Mouse (Mus musculus): ENCODE results near the gene Setd3. TPM values are rescaled to one million over a fixed set of nuclear protein-coding genes. Genes with fewer than 3 reads are reported as not detected.

Gene Setd3
- 60.9 and 70.4 TPM in 2 replicates for total RNA-seq (2014; rRNA removed)
- 17.6 and 19.3 TPM in 2 replicates for polyA plus RNA-seq (2012; rRNA removed)

DNA sequence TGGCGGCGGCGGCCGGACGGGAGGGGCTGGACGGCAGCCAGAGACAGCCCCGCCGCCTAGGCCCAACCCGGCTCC lies at the start of gene Setd3:
Gene Setd3 (minus strand): TSS at position 69 of the 75 bp plus-strand sequence.
- no peaks in the 10 kb centered on the region for H3K27me3 ChIP-seq (ENCODE audit: control insufficient read depth, insufficient read depth, low read length)
- H3K27ac ChIP-seq (replicated peaks; ENCODE audit: insufficient read depth, low read depth, low read length): peak within 1 kb of the TSS; percentile 93
- H3K4me3 ChIP-seq (ENCODE audit: insufficient read depth, low read depth, low read length): peak within 1 kb of the TSS; percentile 91
- 1% methylated on average over 8 of the region's 9 CpGs for WGBS
- DNase-seq (ENCODE audit: extremely low read depth, low read depth, low spot score): no peak
- H3K79me2 ChIP-seq (ENCODE audit: control insufficient read depth, insufficient read depth, low read length): peaks cover 26% of the 10 kb centered on the region; the same call in 1 of the 2 replicates
- H3K36me3 ChIP-seq (ENCODE audit: control insufficient read depth, insufficient read depth, low read length): no peaks in the 10 kb centered on the region; the same call in 1 of the 2 replicates
- TF ChIP-seq POLR2A (IDR thresholded peaks at IDR 0.05; ENCODE audit: extremely low read depth, insufficient read depth, low read length): no peak
- no peak for TF ChIP-seq CTCF (IDR thresholded peaks at IDR 0.05; ENCODE audit: low read depth, low read length)
- H3K4me1 ChIP-seq (ENCODE audit: control insufficient read depth, insufficient read depth, low read length): peaks cover 24% of the 10 kb centered on the region
- H3K9ac ChIP-seq (ENCODE audit: low read depth, low read length): peak within 1 kb of the TSS; percentile 91

DNA sequence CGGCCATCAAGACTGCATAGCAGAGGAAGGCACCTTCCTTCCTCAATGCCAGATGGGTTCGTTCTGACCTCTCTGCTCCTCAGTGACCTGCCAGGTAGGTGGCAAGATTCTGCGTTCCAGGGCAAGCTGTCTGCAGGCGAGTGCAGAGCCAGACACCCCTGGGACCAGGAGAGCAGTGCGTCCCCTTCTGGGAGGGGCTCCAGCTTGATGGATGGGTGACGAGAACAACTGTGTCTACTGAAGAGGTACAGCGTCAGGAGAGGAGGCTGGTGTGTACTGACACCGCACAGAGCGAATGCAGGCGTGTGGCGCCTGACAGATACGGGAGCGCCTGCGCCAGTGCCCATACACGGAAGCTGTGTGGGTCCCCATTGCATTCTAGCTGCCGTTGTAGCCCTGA lies 48.4 kb upstream of the Setd3 start:
- TF ChIP-seq CTCF (IDR thresholded peaks at IDR 0.05; ENCODE audit: low read depth, low read length) (no peak), POLR2A (IDR thresholded peaks at IDR 0.05; ENCODE audit: extremely low read depth, insufficient read depth, low read length) (no peak)
- Histone ChIP-seq H3K27me3 (ENCODE audit: control insufficient read depth, insufficient read depth, low read length) (no peaks in the 10 kb centered on the region), H3K27ac (replicated peaks; ENCODE audit: insufficient read depth, low read depth, low read length) (no peak overlapping the region), H3K9ac (ENCODE audit: low read depth, low read length) (no peak overlapping the region), H3K4me1 (ENCODE audit: control insufficient read depth, insufficient read depth, low read length) (peaks cover 1% of the 10 kb centered on the region; the same call in 1 of the 2 replicates), H3K36me3 (ENCODE audit: control insufficient read depth, insufficient read depth, low read length) (no peaks in the 10 kb centered on the region), H3K4me3 (ENCODE audit: insufficient read depth, low read depth, low read length) (no peak overlapping the region), H3K79me2 (ENCODE audit: control insufficient read depth, insufficient read depth, low read length) (peaks cover 58% of the 10 kb centered on the region)
- DNase-seq (ENCODE audit: extremely low read depth, low read depth, low spot score): no peak
- WGBS: 95% methylated on average over 16 of the region's 16 CpGs

DNA sequence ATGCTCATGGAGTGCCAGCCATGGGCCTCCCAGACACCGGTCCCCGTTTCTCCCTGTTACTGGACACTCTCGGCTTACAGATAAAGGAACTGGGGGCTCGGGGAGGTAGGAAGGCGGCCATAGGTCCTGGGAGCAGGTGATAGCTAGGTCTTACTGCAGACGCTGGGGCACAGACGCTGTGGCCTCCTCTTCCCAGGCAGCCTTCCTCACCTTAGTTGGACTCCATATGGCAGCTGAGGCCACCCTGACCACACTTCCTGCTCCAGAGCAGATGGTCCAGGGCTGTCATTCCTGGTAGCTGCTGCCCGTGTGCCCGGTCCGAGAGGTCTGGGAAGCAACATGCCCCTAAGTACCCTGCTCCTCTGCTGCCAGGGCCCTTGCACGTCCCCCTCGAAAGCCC lies 47.8 kb upstream of the Setd3 start:
- peaks cover 52% of the 10 kb centered on the region for H3K79me2 ChIP-seq (ENCODE audit: control insufficient read depth, insufficient read depth, low read length)
- no peak overlapping the region for H3K4me3 ChIP-seq (ENCODE audit: insufficient read depth, low read depth, low read length)
- no peak overlapping the region for H3K27ac ChIP-seq (replicated peaks; ENCODE audit: insufficient read depth, low read depth, low read length)
- TF ChIP-seq CTCF (IDR thresholded peaks at IDR 0.05; ENCODE audit: low read depth, low read length): no peak
- TF ChIP-seq POLR2A (IDR thresholded peaks at IDR 0.05; ENCODE audit: extremely low read depth, insufficient read depth, low read length): no peak
- H3K27me3 ChIP-seq (ENCODE audit: control insufficient read depth, insufficient read depth, low read length): no peaks in the 10 kb centered on the region
- H3K36me3 ChIP-seq (ENCODE audit: control insufficient read depth, insufficient read depth, low read length): no peaks in the 10 kb centered on the region
- peaks cover 1% of the 10 kb centered on the region; the same call in 1 of the 2 replicates for H3K4me1 ChIP-seq (ENCODE audit: control insufficient read depth, insufficient read depth, low read length)
- H3K9ac ChIP-seq (ENCODE audit: low read depth, low read length): no peak overlapping the region
- DNase-seq (ENCODE audit: extremely low read depth, low read depth, low spot score): no peak
- WGBS: 94% methylated on average over 12 of the region's 12 CpGs

DNA sequence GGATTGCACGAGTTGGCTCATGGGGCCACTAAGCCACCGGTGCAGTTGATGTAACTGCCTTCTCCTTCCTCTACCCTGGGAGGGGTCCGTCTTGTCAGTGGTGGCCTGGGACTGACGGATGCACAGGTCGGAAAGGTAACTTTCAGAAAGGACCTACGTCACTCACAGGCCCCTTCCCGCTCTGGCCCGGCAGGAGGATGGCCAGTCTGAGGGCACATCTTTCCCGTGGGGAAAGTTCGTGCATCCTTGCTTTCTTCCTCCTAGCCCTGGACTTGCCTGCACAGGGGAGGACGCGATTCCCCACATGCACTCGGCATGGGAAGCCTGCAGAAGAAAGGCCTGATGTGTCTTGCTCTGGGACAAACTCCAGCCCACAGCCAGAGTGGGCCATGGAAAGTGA lies 47.1 kb upstream of the Setd3 start:
- Histone ChIP-seq H3K4me3 (ENCODE audit: insufficient read depth, low read depth, low read length) (no peak overlapping the region), H3K27me3 (ENCODE audit: control insufficient read depth, insufficient read depth, low read length) (no peaks in the 10 kb centered on the region), H3K79me2 (ENCODE audit: control insufficient read depth, insufficient read depth, low read length) (peaks cover 47% of the 10 kb centered on the region), H3K9ac (ENCODE audit: low read depth, low read length) (no peak overlapping the region), H3K4me1 (ENCODE audit: control insufficient read depth, insufficient read depth, low read length) (no peaks in the 10 kb centered on the region), H3K27ac (replicated peaks; ENCODE audit: insufficient read depth, low read depth, low read length) (no peak overlapping the region), H3K36me3 (ENCODE audit: control insufficient read depth, insufficient read depth, low read length) (no peaks in the 10 kb centered on the region)
- 91% methylated on average over 13 of the region's 13 CpGs for WGBS
- DNase-seq (ENCODE audit: extremely low read depth, low read depth, low spot score): no peak
- TF ChIP-seq CTCF (IDR thresholded peaks at IDR 0.05; ENCODE audit: low read depth, low read length) (no peak), POLR2A (IDR thresholded peaks at IDR 0.05; ENCODE audit: extremely low read depth, insufficient read depth, low read length) (no peak)

DNA sequence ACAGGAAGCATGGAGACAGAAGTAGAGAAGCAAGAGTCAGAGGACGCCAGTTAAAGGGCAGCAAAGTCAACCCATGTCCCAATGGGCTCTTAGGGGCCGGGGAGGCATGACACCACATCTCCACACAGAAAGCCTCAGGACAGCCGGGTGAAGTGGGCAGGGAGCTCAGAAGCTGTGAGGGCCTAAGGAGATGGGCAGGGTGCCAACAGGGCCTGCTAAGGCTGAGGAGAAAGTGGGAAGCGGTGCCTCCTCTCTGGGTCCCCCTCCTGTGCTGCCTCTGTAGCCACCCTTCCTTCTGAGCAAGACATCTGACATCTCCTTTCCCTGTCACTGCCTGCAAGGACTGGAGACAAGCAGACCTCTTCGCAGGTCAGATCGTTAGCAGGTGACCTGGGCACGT lies 46.7 kb upstream of the Setd3 start:
- H3K79me2 ChIP-seq (ENCODE audit: control insufficient read depth, insufficient read depth, low read length): peaks cover 43% of the 10 kb centered on the region
- no peaks in the 10 kb centered on the region for H3K4me1 ChIP-seq (ENCODE audit: control insufficient read depth, insufficient read depth, low read length)
- DNase-seq (ENCODE audit: extremely low read depth, low read depth, low spot score): no peak
- H3K27me3 ChIP-seq (ENCODE audit: control insufficient read depth, insufficient read depth, low read length): no peaks in the 10 kb centered on the region
- TF ChIP-seq POLR2A (IDR thresholded peaks at IDR 0.05; ENCODE audit: extremely low read depth, insufficient read depth, low read length) (no peak), CTCF (IDR thresholded peaks at IDR 0.05; ENCODE audit: low read depth, low read length) (no peak)
- H3K4me3 ChIP-seq (ENCODE audit: insufficient read depth, low read depth, low read length): no peak overlapping the region
- H3K9ac ChIP-seq (ENCODE audit: low read depth, low read length): no peak overlapping the region
- no peaks in the 10 kb centered on the region for H3K36me3 ChIP-seq (ENCODE audit: control insufficient read depth, insufficient read depth, low read length)
- no peak overlapping the region for H3K27ac ChIP-seq (replicated peaks; ENCODE audit: insufficient read depth, low read depth, low read length)
- 91% methylated on average over 7 of the region's 7 CpGs for WGBS

DNA sequence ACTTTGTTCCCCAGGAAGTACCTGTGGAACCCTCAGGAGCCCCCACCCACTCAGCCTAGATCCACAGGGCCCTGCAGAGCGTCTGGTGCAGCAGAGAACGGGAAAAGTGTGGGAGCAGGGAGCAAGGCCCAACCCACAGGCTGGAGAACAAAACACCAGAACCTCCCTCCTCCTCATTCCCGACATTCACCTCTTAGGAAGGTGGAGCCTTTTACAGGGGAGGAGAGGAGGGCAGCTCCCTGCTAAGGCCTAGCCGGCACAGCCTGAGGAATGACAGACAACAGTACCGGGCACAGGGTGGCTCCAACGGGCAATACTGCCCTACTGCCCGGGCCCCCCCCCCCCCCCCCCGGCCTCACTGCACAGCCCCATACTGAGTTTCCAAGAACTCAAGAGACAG lies 44.2 kb upstream of the Setd3 start:
- H3K27ac ChIP-seq (replicated peaks; ENCODE audit: insufficient read depth, low read depth, low read length): no peak overlapping the region
- DNase-seq (ENCODE audit: extremely low read depth, low read depth, low spot score): no peak
- no peak overlapping the region for H3K9ac ChIP-seq (ENCODE audit: low read depth, low read length)
- no peaks in the 10 kb centered on the region for H3K4me1 ChIP-seq (ENCODE audit: control insufficient read depth, insufficient read depth, low read length)
- no peak for TF ChIP-seq CTCF (IDR thresholded peaks at IDR 0.05; ENCODE audit: low read depth, low read length)
- no peak for TF ChIP-seq POLR2A (IDR thresholded peaks at IDR 0.05; ENCODE audit: extremely low read depth, insufficient read depth, low read length)
- 73% methylated on average over 8 of the region's 8 CpGs for WGBS
- H3K36me3 ChIP-seq (ENCODE audit: control insufficient read depth, insufficient read depth, low read length): no peaks in the 10 kb centered on the region
- H3K27me3 ChIP-seq (ENCODE audit: control insufficient read depth, insufficient read depth, low read length): no peaks in the 10 kb centered on the region
- peaks cover 33% of the 10 kb centered on the region for H3K79me2 ChIP-seq (ENCODE audit: control insufficient read depth, insufficient read depth, low read length)
- no peak overlapping the region for H3K4me3 ChIP-seq (ENCODE audit: insufficient read depth, low read depth, low read length)

Measured in liver, adult 2 months (tissue).